Mouse (Mus musculus): Measurements from ENCODE around the gene Rftn1. TPM values are rescaled to one million over a fixed set of nuclear protein-coding genes. Genes with fewer than 3 reads are reported as not detected.

Gene Rftn1
- total and polyA plus RNA-seq, 3 experiments: 52.5 to 80.6 (median 60.5) TPM

DNA sequence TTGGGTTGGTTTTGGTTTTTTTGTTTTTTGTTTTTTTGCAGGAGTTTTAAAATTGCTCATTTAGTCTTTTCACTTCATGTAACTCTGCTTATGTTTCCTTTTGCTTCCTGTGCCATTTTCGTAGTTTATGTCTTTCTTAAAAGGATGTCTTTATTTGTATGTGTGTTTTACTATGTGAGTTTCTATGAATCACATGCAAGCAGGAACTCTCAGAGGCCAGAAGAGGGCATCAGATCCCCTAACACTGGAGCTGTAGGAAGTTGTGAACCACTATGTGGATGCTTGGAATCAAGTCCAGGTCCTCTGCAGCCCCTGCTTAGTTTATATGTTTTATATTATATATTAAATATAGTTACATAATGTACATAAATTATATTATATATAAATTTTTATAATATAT lies 218.3 kb downstream of the Rftn1 start:
- Histone ChIP-seq H3K9me3 (replicated peaks; ENCODE audit: low read length) (peaks cover 4% of the 10 kb centered on the region), H3K36me3 (replicated peaks in 1 of 2; ENCODE audit: control insufficient read depth in 1 of 2, insufficient read depth in 1 of 2, low read length in 1 of 2) (no peaks in the 10 kb centered on the region), H3K4me3 (replicated peaks in 1 of 3; ENCODE audit: low read depth in 2 of 3, low read length in 2 of 3, poor library complexity in 1 of 3) (no peak overlapping the region), H3K79me2 (replicated peaks; ENCODE audit: control insufficient read depth, extremely low read depth, insufficient read depth, poor library complexity, severe bottlenecking) (no peaks in the 10 kb centered on the region), H3K27me3 (replicated peaks) (no peaks in the 10 kb centered on the region), H3K4me2 (ENCODE audit: insufficient read depth, low read depth, poor library complexity, severe bottlenecking) (no peak overlapping the region), H3K4me1 (ENCODE audit: control insufficient read depth in 1 of 2, insufficient read depth in 2 of 2) (peaks cover 3 to 6% of the 10 kb centered on the region in 2 experiments), H3K27ac (ENCODE audit: insufficient read depth, low read depth) (no peak overlapping the region), H3K9ac (ENCODE audit: insufficient read depth, low read depth) (no peak overlapping the region)
- in situ Hi-C loops (cut with MboI; ENCODE audit: low pct_ligation_motif_present, low pct_unique_long_range_greater_than_20kb, low sequenced_read_pairs): no loop called here
- no peak for DNase-seq (ENCODE audit: extremely low read depth)
- dilution Hi-C loops (cut with MboI; ENCODE audit: extremely low pct_ligation_motif_present, extremely low pct_unique_long_range_greater_than_20kb, low sequenced_read_pairs): no loop called here
- TF ChIP-seq MYC (IDR thresholded peaks at IDR 0.05; ENCODE audit: low read depth, low read length) (no peak), BHLHE40 (IDR thresholded peaks at IDR 0.05; ENCODE audit: low read depth, low read length) (no peak), RAD21 (IDR thresholded peaks at IDR 0.05; ENCODE audit: low read depth, low read length) (peak; percentile 16), ZC3H11A (IDR thresholded peaks at IDR 0.05; ENCODE audit: low read depth, low read length) (no peak), CHD2 (IDR thresholded peaks at IDR 0.05; ENCODE audit: low read length) (no peak), POLR2AphosphoS2 (IDR thresholded peaks at IDR 0.05; ENCODE audit: low read depth, low read length) (no peak), MXI1 (IDR thresholded peaks at IDR 0.05; ENCODE audit: low read depth, low read length) (no peak), HCFC1 (IDR thresholded peaks at IDR 0.05; ENCODE audit: low read depth, low read length) (no peak), UBTF (IDR thresholded peaks at IDR 0.05; ENCODE audit: low read depth, low read length) (no peak), MEF2A (IDR thresholded peaks at IDR 0.05; ENCODE audit: borderline replicate concordance, low read depth, low read length) (no peak), PAX5 (IDR thresholded peaks at IDR 0.05; ENCODE audit: low read length) (no peak), ELF1 (IDR thresholded peaks at IDR 0.05; ENCODE audit: low read depth, low read length) (no peak), CTCF (conservative IDR thresholded peaks at IDR 0.05 in 1 of 2, IDR thresholded peaks at IDR 0.05 in 1 of 2; ENCODE audit: low read depth in 2 of 2, low read length in 2 of 2) (peak in 1 of 2 experiments; percentile 17; a peak in 2 of 4 replicates), RCOR1 (conservative IDR thresholded peaks at IDR 0.05; ENCODE audit: low read depth, low read length) (no peak), JUN (IDR thresholded peaks at IDR 0.05; ENCODE audit: insufficient read depth, low read depth, low read length) (no peak), NELFE (IDR thresholded peaks at IDR 0.05; ENCODE audit: low read depth, low read length) (no peak)

DNA sequence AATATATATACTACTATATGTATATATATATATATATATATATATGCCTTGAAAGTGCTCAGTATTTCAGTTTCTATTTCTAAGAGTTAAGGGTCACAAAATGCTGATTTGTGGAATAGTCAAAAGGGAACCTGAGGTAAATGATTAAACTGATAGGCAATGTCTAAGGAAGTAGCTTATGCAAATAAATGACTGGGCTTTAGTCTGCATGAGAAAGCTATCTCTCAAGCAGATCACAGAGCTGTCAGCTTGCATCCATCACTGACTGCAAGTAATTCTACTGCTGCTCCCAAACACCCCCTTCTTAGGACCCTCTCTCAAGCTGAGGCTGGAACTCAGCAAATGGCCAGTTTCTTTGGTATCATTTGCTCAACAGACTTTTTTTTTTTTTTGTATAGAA lies 219.4 kb downstream of the Rftn1 start:
- Histone ChIP-seq H3K79me2 (replicated peaks; ENCODE audit: control insufficient read depth, extremely low read depth, insufficient read depth, poor library complexity, severe bottlenecking) (no peaks in the 10 kb centered on the region), H3K4me1 (ENCODE audit: control insufficient read depth in 1 of 2, insufficient read depth in 2 of 2) (peaks cover 3 to 6% of the 10 kb centered on the region in 2 experiments), H3K27ac (ENCODE audit: insufficient read depth, low read depth) (no peak overlapping the region), H3K9me3 (replicated peaks; ENCODE audit: low read length) (peaks cover 4% of the 10 kb centered on the region), H3K9ac (ENCODE audit: insufficient read depth, low read depth) (no peak overlapping the region), H3K36me3 (replicated peaks in 1 of 2; ENCODE audit: control insufficient read depth in 1 of 2, insufficient read depth in 1 of 2, low read length in 1 of 2) (no peaks in the 10 kb centered on the region), H3K4me2 (ENCODE audit: insufficient read depth, low read depth, poor library complexity, severe bottlenecking) (no peak overlapping the region), H3K4me3 (replicated peaks in 1 of 3; ENCODE audit: low read depth in 2 of 3, low read length in 2 of 3, poor library complexity in 1 of 3) (no peak overlapping the region), H3K27me3 (replicated peaks) (no peaks in the 10 kb centered on the region)
- in situ Hi-C loops (cut with MboI; ENCODE audit: low pct_ligation_motif_present, low pct_unique_long_range_greater_than_20kb, low sequenced_read_pairs): no loop called here
- dilution Hi-C loops (cut with MboI; ENCODE audit: extremely low pct_ligation_motif_present, extremely low pct_unique_long_range_greater_than_20kb, low sequenced_read_pairs): no loop called here
- TF ChIP-seq CHD1 (IDR thresholded peaks at IDR 0.05; ENCODE audit: low read depth, low read length) (no peak), ZC3H11A (IDR thresholded peaks at IDR 0.05; ENCODE audit: low read depth, low read length) (no peak), PAX5 (IDR thresholded peaks at IDR 0.05; ENCODE audit: low read length) (no peak), TBP (conservative IDR thresholded peaks at IDR 0.05; ENCODE audit: low read depth, low read length) (no peak), KAT2A (IDR thresholded peaks at IDR 0.05; ENCODE audit: insufficient replicate concordance, low read length) (no peak), ELF1 (IDR thresholded peaks at IDR 0.05; ENCODE audit: low read depth, low read length) (no peak), GABPA (IDR thresholded peaks at IDR 0.05; ENCODE audit: insufficient replicate concordance, low read depth, low read length) (no peak), NRF1 (IDR thresholded peaks at IDR 0.05; ENCODE audit: low read depth, low read length) (no peak), POLR2A (IDR thresholded peaks at IDR 0.05; ENCODE audit: low read depth, low read length) (no peak), CTCF (conservative IDR thresholded peaks at IDR 0.05 in 1 of 2, IDR thresholded peaks at IDR 0.05 in 1 of 2; ENCODE audit: low read depth in 2 of 2, low read length in 2 of 2) (no peak), TCF12 (IDR thresholded peaks at IDR 0.05; ENCODE audit: low read depth, low read length) (no peak), SMC3 (IDR thresholded peaks at IDR 0.05; ENCODE audit: low read depth, low read length) (no peak)
- DNase-seq (ENCODE audit: extremely low read depth): no peak
